Mouse (Mus musculus): ENCODE measurements around the gene Wasf2.

Gene Wasf2

GRCm38 (mm10) chr4:133129391-133129790, 914 bp upstream of the Wasf2 start:
- DNase-seq: peak; percentile 94

GRCm38 (mm10) chr4:133130890-133131741, 811 bp downstream of the Wasf2 start:
- no peak for DNase-seq

GRCm38 (mm10) chr4:133132027-133132426, 1.7 kb downstream of the Wasf2 start:
- peak; percentile 99 for DNase-seq

- DNase-seq: peak; percentile 81
Observed at GRCm38 (mm10) chr4:133136946-133137345, 6.6 kb downstream of the Wasf2 start.

GRCm38 (mm10) chr4:133138971-133139370, 8.7 kb downstream of the Wasf2 start:
- DNase-seq: peak; percentile 95

GRCm38 (mm10) chr4:133155006-133155405, 24.7 kb downstream of the Wasf2 start:
- no peak for DNase-seq

GRCm38 (mm10) chr4:133155726-133156125, 25.4 kb downstream of the Wasf2 start:
- DNase-seq: no peak

GRCm38 (mm10) chr4:133156422-133156821, 26.1 kb downstream of the Wasf2 start:
- DNase-seq: peak; percentile 91

- DNase-seq: peak; percentile 92
Observed at GRCm38 (mm10) chr4:133156831-133157230, 26.5 kb downstream of the Wasf2 start.

GRCm38 (mm10) chr4:133159127-133159526, 28.8 kb downstream of the Wasf2 start:
- DNase-seq: peak; percentile 96

GRCm38 (mm10) chr4:133159646-133160045, 29.3 kb downstream of the Wasf2 start:
- DNase-seq: peak; percentile 94

GRCm38 (mm10) chr4:133160211-133160610, 29.9 kb downstream of the Wasf2 start:
- DNase-seq: no peak

GRCm38 (mm10) chr4:133160821-133161220, 30.5 kb downstream of the Wasf2 start:
- peak; percentile 92 for DNase-seq

- DNase-seq: no peak
Observed at GRCm38 (mm10) chr4:133162196-133162595, 31.9 kb downstream of the Wasf2 start.

GRCm38 (mm10) chr4:133166773-133167172, 36.5 kb downstream of the Wasf2 start:
- no peak for DNase-seq

GRCm38 (mm10) chr4:133169237-133170055, 39.1 kb downstream of the Wasf2 start:
- DNase-seq: peak; percentile 99

GRCm38 (mm10) chr4:133170056-133170524, 39.8 kb downstream of the Wasf2 start:
- DNase-seq: peak; percentile 97

- peak; percentile 93 for DNase-seq
Observed at GRCm38 (mm10) chr4:133170616-133171015, 40.3 kb downstream of the Wasf2 start.

- DNase-seq: peak; percentile 93
Observed at GRCm38 (mm10) chr4:133172451-133172850, 42.1 kb downstream of the Wasf2 start.

- DNase-seq: peak; percentile 98
Observed at GRCm38 (mm10) chr4:133174361-133174760, 44.1 kb downstream of the Wasf2 start.

- no peak for DNase-seq
Observed at GRCm38 (mm10) chr4:133175274-133175673, 45.0 kb downstream of the Wasf2 start.

- peak; percentile 96 for DNase-seq
Observed at GRCm38 (mm10) chr4:133175998-133176760, 45.9 kb downstream of the Wasf2 start.
